Mouse (Mus musculus) E14TG2a.4 (cell line): Measurements from ENCODE around the gene Ccpg1os.
A peak's percentile ranks its signal among the peaks of the same experiment; 100 is the strongest.

Source experiments
- H3K27me3 ChIP-seq: 2 replicates; pipeline ENCODE4 v1.6.1; 2014; ENCODE audit warnings: low read length, control low read depth; ENCODE audit not compliant: insufficient read depth
- H3K36me3 ChIP-seq: 2 replicates; pipeline ENCODE4 v1.6.1; 2014; ENCODE audit warnings: low read length, control low read depth; ENCODE audit not compliant: insufficient read depth
- H3K4me1 ChIP-seq: replicated peaks from 2 replicates; pipeline ENCODE4 v1.6.1; 2014; ENCODE audit warnings: low read depth, low read length, control low read depth
- H3K4me3 ChIP-seq: replicated peaks from 2 replicates; pipeline ENCODE4 v1.5.1; 2014; ENCODE audit warnings: mild to moderate bottlenecking, low read length
- H3K9me3 ChIP-seq: 2 replicates; pipeline ENCODE4 v1.6.1; 2014; ENCODE audit warnings: low read length, control low read depth
- CTCF ChIP-seq: conservative IDR thresholded peaks from 2 replicates; pipeline ENCODE4 v1.5.1; 2014; ENCODE audit warnings: low read length
- NANOG ChIP-seq: IDR thresholded peaks from 2 replicates; pipeline ENCODE4 v1.6.1; 2014; ENCODE audit warnings: borderline replicate concordance, low read length, mixed read lengths
- POU5F1 ChIP-seq: IDR thresholded peaks from 2 replicates; pipeline ENCODE4 v1.6.1; 2014; ENCODE audit warnings: low read length, borderline replicate concordance

The Ccpg1os gene

DNA sequence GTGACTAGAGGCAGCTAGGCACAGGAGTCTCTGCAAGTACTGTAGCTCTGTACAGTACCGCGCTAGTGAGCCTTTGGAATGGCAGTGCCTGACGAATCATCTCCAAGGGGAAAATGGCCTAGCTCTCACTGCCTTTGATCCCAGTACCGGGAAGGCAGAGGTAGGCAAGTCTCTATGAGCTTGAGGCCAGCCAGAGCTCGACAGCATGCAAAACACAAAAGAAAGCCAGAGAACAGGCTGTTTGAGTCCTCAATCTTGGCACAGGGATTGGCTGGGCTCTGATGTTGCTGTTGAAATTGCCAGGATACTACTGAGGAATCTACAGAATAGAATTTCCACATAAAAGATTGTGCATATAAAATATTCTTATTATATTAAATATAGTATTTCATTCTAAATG lies 12.7 kb downstream of the Ccpg1os start:
- Histone ChIP-seq H3K4me3 (no peak overlapping the region), H3K4me1 (peaks cover 23% of the 10 kb centered on the region), H3K36me3 (no peaks in the 10 kb centered on the region), H3K27me3 (no peaks in the 10 kb centered on the region), H3K9me3 (peaks cover 8% of the 10 kb centered on the region; the same call in 1 of the 2 replicates)
- TF ChIP-seq POU5F1 = no peak
- TF ChIP-seq CTCF = no peak
- no peak for TF ChIP-seq NANOG

DNA sequence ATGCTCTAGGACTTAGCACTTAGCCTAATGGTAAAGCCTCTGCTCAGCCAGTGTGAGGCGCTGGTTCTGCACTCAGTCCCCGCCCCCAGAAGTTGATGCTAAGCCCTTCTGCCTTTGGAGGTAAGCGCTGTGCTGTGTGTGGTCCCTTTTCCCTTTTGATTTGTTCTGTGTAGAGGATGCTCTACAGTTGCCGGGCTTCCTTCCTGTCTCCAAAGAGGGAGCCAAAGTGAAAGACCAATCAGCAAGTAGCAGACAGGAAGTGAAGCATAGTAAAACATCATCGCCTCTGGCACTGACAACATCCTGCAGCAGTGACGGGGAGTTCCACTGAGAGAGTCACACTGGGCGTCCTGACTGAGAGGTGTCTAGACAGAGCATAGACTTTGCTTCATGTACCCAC lies 15.3 kb downstream of the Ccpg1os start:
- H3K4me1 ChIP-seq = peaks cover 23% of the 10 kb centered on the region
- H3K4me3 ChIP-seq = 0 out of 2 replicates have a peak overlapping the region, but pooled peaks have one; percentile 32
- TF ChIP-seq CTCF (peak; percentile 43), POU5F1 (no peak)
- H3K27me3 ChIP-seq = no peaks in the 10 kb centered on the region
- no peaks in the 10 kb centered on the region for H3K36me3 ChIP-seq
- peaks cover 5% of the 10 kb centered on the region; the same call in 1 of the 2 replicates for H3K9me3 ChIP-seq

DNA sequence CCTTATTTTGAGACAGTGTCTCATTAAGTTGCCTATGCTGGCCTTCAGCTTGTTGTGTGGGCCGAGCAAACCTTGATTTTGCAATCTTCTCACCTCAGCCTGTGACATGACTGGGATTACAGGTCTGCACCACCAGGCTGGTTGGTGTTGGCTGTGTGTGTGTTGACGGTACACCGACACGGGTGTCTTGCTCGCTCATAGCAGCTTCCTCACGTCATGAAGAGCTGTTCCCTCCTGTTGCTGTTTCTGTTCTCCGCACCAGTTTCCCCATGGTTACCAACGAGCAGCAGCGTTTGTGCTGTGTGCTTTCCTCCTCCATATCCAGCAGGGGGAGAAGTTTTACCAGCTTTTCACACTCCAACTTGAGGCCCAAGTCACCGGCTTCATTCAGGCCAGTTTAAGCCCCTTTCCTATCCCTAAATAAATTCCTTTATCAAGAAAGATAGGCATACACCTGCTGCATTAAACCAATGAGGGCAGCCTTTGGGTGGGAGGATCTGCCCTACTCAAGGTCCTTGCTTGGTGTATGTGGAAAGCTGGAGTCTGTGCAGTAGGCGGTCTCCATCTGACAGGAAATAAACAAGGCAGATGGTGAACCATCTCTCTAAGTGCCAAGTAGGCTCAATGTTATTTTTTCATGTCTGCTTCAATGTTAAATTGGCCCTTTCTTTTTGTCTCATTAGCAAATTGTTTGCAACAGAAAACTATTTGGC lies 16.7 kb downstream of the Ccpg1os start:
- H3K36me3 ChIP-seq = no peaks in the 10 kb centered on the region
- TF ChIP-seq POU5F1 (no peak), NANOG (no peak), CTCF (peak; percentile 55)

DNA sequence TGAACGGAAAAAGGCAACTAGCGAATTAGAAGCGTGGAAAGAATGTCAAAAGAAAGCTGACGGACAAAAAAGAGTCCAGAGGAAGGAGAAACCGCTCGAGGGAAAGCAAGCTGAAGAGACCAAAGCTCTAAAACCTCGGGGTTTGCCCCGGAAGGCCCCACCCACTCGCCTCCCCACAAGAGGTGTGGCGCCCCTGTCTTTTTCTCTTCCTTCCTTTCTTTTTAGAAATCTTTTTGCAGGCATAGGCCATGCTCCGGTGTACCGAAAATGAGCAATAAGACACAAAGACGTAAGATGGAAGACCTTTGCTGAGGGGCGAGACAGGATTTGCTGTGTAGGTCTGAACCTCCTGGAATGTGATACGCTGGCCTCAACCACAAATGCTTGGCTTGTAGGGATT lies 23.2 kb downstream of the Ccpg1os start:
- Histone ChIP-seq H3K4me3 (peak overlapping the region; percentile 35), H3K27me3 (no peaks in the 10 kb centered on the region), H3K4me1 (peaks cover 48% of the 10 kb centered on the region), H3K9me3 (no peaks in the 10 kb centered on the region), H3K36me3 (no peaks in the 10 kb centered on the region)
- no peak for TF ChIP-seq POU5F1
- no peak for TF ChIP-seq NANOG
- TF ChIP-seq CTCF = no peak

More for the DNA sequence above, 16.7 kb downstream of the Ccpg1os start:
- H3K9me3 ChIP-seq = peaks cover 5% of the 10 kb centered on the region; the same call in 1 of the 2 replicates
- no peaks in the 10 kb centered on the region for H3K27me3 ChIP-seq
- peaks cover 20% of the 10 kb centered on the region for H3K4me1 ChIP-seq
- no peak overlapping the region for H3K4me3 ChIP-seq

DNA sequence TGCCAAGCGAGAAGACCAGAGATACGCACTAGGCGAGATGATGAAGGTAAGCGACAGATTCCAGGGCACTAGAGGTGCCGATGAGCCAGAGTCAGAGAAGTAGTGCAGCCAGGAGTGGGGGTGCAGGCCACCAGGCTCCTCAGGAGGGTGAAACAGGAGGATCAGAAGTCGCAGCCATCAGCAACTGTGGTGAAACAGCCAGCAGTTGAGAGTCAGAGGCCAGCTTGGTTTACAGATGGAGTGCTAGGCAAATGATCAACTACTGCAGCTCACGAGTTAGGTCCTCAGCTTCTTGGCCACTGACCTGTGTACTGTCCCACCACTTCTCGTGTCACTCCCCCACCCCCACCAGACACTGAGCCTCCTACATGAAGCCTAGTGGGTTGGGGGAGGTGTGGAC lies 23.8 kb downstream of the Ccpg1os start:
- TF ChIP-seq CTCF (no peak), NANOG (no peak), POU5F1 (no peak)
- Histone ChIP-seq H3K36me3 (no peaks in the 10 kb centered on the region), H3K4me1 (peaks cover 48% of the 10 kb centered on the region), H3K27me3 (no peaks in the 10 kb centered on the region), H3K9me3 (no peaks in the 10 kb centered on the region), H3K4me3 (0 out of 2 replicates have a peak overlapping the region, but pooled peaks have one; percentile 10)

DNA sequence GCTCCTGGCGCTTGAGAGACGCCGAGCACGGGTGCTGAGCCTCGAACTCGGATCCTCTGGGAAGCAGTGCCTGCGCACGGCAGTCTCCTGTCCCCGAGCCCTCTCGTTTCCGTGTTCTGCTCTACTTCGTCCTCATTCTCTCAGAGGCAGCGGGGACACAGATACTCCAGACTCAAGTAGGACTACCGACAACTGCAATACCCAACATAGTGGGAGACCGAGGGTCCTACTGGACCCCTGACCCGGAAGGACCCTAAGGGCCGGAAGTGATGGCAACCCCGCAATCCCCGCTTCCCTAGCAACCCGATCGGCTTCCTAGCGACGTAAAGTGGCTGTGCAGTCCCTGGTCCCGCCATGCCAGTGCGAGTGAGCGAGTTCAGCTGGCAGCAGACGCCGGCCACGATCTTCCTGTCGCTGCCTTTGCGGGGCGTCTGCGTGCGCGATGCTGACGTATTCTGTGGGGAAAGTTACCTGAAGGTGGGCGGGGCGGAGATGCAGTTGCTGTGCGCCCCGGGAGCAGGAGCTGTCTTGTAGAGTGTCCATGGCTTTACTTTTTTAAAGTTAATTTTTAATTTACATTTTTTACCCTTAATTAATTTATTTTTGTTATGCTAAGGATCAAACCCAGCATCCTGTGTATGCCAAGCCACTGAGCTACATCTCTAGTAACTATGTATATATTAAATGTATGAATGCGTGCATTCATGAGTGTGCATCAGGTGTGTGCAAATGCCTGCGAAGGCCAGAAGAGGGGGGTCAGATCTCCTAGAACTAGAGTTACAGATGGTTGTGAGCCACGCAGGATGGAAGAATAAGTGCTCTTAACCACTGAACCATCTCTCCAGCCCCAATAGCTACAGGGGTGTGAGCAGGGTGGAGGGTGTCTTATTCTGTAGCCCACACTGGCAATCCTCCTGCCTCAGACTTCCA lies 26.4 kb downstream of the Ccpg1os start, which contains the start of the genes Dyx1c1 and Gm44503:
Gene Dyx1c1 (plus strand): TSS at position 265 of the 930 bp plus-strand sequence.
Gene Gm44503 (plus strand): TSS at position 332 of the 930 bp plus-strand sequence.
- Histone ChIP-seq H3K36me3 (no peaks in the 10 kb centered on the region), H3K27me3 (no peaks in the 10 kb centered on the region), H3K4me1 (peaks cover 51% of the 10 kb centered on the region), H3K9me3 (no peaks in the 10 kb centered on the region), H3K4me3 (peak within 1 kb of the TSS; percentile 90)
- TF ChIP-seq POU5F1 = no peak
- no peak for TF ChIP-seq NANOG
- no peak for TF ChIP-seq CTCF

DNA sequence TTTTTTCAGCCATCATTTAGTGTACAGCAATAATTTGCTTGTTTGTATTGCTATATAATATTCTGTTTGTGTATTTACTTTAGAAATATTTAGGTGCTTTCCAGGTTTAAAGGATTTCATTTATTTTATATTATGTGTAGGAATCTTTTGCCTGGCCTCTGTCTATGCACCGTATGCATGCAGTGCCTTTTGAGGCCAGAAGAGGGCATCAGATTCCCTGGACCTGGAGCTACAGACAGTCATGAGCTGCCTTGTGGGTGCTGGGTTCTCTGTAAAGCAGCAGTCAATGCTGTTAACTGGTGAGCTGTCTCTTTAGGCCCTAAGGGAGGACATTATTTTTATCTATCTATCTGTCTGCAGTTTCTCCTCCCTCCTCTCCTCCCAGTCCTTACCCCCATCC lies 29.6 kb downstream of the Ccpg1os start:
- H3K4me3 ChIP-seq = no peak overlapping the region
- H3K27me3 ChIP-seq = no peaks in the 10 kb centered on the region
- TF ChIP-seq CTCF = peak; percentile 84
- no peak for TF ChIP-seq POU5F1
- no peak for TF ChIP-seq NANOG
- no peaks in the 10 kb centered on the region for H3K36me3 ChIP-seq
- H3K4me1 ChIP-seq = peaks cover 20% of the 10 kb centered on the region
- no peaks in the 10 kb centered on the region for H3K9me3 ChIP-seq

DNA sequence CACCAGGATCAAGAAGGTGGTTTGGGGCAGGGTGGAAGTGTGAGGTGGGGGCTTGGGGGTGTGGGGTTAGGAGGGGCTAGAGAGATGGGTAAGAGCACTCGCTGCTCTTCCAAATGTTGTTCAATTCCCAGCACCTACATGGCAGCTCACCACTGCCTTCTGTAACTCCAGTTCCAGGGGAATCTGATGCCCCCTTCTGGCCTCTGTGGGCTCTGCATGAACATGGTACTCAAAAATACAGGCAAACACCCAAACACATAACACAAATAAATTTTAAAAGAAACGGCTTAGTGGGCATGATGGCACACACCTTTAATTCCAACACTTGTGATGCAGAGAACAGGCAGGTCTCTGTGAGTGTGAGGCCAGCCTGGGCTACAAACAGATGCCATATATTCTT lies 30.4 kb downstream of the Ccpg1os start:
- H3K9me3 ChIP-seq = no peaks in the 10 kb centered on the region
- H3K4me3 ChIP-seq = no peak overlapping the region
- TF ChIP-seq CTCF (peak; percentile 63), NANOG (no peak)
- no peaks in the 10 kb centered on the region for H3K36me3 ChIP-seq
- peaks cover 20% of the 10 kb centered on the region for H3K4me1 ChIP-seq
- no peaks in the 10 kb centered on the region for H3K27me3 ChIP-seq

DNA sequence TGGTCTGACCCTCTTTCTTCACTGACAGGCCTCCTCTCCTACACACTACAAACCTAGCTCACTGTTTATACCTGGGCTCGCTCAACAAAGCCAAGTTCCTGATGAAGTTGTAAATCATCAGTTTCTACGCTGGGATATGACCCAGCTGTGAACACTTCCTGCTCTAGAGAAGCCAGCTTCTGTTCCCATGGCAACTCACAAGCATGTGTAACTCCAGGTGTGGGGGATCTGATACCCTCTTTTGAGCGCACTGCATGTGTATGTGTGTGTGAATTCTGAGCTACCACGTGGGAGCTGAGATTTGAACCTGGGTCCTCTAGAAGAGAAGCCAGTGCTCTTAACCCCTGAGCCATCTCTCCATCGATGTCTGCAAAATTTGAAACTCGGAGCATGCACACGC lies 35.6 kb downstream of the Ccpg1os start:
- no peak for TF ChIP-seq POU5F1
- TF ChIP-seq NANOG = no peak
- TF ChIP-seq CTCF = no peak
- Histone ChIP-seq H3K36me3 (no peaks in the 10 kb centered on the region), H3K9me3 (no peaks in the 10 kb centered on the region), H3K4me1 (peaks cover 11% of the 10 kb centered on the region), H3K4me3 (no peak overlapping the region), H3K27me3 (peaks cover 10% of the 10 kb centered on the region)
